Mouse (Mus musculus): Measurements from ENCODE around the gene Phlpp1. TPM values are rescaled to one million over a fixed set of nuclear protein-coding genes. Genes with fewer than 3 reads are reported as not detected.
A peak's percentile ranks its signal among the peaks of the same experiment; 100 is the strongest.

The Phlpp1 gene
- total RNA-seq, 1 experiment from 2014 or later: 5.3 TPM

GRCm38 (mm10) chr1:106359474-106359873, 187.9 kb downstream of the Phlpp1 start:
- no peak for ATAC-seq (replicated peaks; ENCODE audit: low read depth, poor library complexity, severe bottlenecking)

DNA sequence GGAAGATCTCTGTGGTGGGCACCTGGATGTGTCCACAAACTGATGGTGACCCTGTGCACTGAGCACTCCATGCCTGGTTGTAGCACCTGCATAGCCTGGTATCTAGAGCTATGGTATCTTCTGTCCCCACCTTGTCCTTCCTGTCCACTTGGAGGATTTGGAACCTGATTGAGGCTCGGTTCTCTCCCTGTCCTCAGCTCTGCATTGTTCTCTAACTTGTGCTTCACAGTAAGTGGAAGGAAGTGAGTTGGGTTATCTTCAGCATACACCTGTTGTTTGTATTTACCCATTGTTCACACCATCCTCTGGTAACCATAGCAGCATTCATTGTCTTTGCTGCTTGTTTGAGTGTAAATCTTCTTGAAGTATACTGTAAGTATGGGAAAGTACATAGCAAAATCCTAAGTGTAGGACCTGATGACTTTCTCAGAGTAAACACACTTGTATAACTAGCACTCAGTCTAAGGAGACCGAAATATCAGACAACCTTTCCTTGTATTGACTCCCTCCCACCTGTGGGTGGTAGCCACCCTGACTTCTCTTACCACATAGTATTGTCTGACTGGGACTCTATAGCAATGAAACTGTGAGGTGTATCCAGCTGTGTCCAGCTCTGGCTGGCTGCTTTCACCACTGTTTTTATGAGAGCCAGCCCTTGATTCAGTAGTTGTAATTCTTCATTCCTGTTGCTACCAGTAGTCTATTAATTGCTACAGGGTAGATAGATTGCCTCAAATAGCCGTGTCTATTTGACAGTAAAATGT, 191.5 kb downstream of the Phlpp1 start:
- no peak for ATAC-seq (replicated peaks; ENCODE audit: low read depth, poor library complexity, severe bottlenecking)

DNA sequence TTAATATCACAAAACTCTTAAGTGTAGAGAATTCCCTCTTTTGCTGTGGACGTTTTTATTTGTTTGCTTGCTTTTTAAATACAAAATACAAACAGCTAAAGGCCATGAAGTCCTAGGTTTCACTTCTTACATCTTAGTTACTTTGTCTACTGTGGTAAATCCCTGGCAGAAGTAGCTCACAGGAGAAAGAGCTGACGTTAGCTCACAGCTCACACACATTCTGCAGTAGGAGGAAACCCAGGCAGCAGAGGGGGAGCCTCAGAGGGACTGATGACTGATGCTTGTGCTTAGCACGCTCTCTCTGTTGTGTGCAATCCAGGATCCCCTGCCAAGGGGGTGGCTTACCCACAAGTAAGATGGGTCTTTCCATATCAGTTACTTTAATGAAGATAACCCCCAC, 197.8 kb downstream of the Phlpp1 start:
- ATAC-seq (replicated peaks; ENCODE audit: low read depth, poor library complexity, severe bottlenecking): no peak

DNA sequence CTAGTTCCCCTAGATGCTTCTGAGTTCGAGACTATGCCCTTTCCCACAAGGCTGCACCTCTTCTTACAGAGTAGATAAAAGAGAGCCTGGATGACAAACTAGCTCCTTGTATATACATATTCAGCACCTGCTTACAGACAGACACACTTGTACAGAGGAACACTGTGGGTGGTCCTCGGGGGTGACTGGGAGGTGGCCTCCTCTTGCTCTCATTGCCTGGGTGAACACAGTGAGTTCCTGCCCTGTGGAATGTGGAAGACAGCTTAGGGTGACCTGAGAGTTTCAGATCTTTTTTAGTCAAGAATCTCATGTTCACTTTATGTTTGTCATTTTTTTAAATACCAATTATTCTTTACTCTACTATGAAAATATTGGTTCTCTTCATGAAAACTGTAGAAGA, 200.9 kb downstream of the Phlpp1 start:
- no peak for ATAC-seq (replicated peaks; ENCODE audit: low read depth, poor library complexity, severe bottlenecking)

- no peak for ATAC-seq (replicated peaks; ENCODE audit: low read depth, poor library complexity, severe bottlenecking)
Observed at GRCm38 (mm10) chr1:106373656-106374055, 202.1 kb downstream of the Phlpp1 start.

DNA sequence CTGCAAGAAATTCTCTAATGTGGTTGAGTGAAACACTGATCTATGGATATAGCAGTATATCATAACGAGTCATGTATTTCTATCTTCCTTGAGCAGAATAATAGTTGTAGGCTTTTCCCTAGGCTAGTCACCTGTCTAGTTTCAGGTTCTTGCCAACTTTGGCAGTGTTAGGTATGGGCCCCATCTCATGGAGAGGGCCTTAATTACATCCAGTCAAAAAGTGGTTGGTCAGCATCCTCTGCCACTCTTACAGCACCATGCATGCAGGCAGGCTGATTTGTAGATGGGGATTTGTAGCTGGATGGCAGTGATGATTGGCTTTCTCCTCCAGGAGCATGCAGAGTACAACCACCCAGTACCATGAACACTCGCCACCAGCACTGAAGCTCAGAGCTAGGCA, 202.7 kb downstream of the Phlpp1 start:
- ATAC-seq (replicated peaks; ENCODE audit: low read depth, poor library complexity, severe bottlenecking): no peak

GRCm38 (mm10) chr1:106374971-106375370, 203.4 kb downstream of the Phlpp1 start:
- no peak for ATAC-seq (replicated peaks; ENCODE audit: low read depth, poor library complexity, severe bottlenecking)

DNA sequence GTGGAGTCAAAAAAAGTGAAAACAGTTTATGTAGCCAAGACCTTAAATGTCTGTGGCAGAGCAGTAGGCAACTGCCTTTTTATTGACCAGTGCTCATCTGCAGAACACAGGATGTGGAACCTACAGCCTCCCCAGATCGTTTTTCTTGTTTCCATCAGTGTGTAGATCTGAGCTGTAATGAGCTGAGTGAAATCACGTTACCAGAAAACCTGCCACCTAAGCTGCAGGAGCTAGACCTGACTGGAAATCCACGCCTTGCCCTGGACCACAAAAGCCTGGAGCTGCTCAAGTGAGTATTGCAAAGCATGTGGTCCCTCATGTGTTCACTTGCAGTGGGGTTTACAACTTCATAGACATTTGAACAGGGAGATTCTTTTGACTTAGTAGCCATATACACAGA, 204.5 kb downstream of the Phlpp1 start:
- no peak for ATAC-seq (replicated peaks; ENCODE audit: low read depth, poor library complexity, severe bottlenecking)

DNA sequence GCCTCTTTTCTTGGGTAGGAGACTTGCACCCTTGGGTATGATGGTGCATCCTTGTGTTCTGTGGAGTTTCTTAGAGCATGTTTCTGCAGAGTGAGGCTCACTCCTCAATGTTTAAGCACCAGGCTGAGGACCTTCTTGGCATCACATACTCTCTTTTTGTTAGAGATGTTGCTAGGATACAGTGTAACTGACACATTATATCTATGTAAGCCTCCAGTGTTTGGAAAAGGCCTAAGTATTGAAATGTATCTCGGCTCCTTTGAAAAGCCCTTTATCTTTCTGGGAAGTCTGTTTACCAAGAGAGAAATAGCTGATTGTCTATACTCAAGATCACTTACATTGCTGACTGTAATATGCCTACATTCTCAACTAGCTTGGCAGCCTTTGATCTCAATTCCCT, 208.9 kb downstream of the Phlpp1 start:
- no peak for ATAC-seq (replicated peaks; ENCODE audit: low read depth, poor library complexity, severe bottlenecking)

DNA sequence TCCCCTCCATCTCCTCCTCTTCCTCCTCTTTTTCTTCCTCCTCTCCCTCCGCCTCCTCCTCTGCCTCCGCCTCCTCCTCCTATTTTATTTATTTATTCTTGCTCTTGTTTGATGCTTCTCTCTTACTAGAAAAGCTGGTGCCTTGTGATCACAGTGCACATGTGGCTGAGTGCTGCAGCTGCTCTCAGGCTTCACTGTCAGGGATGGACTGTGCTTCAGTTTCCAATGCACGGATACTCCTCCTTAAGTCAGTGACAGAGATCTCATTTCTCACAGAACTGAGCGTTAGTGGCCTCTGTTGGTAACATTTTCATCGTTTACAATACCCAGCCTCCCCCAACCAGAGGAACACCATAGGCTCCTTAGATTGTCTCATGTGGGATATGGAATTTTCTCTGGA, 215.0 kb downstream of the Phlpp1 start:
- no peak for ATAC-seq (replicated peaks; ENCODE audit: low read depth, poor library complexity, severe bottlenecking)

- no peak for ATAC-seq (replicated peaks; ENCODE audit: low read depth, poor library complexity, severe bottlenecking)
Observed at GRCm38 (mm10) chr1:106387264-106387663, 215.7 kb downstream of the Phlpp1 start.

GRCm38 (mm10) chr1:106389673-106390072, 218.1 kb downstream of the Phlpp1 start:
- peak; percentile 85 for ATAC-seq (replicated peaks; ENCODE audit: low read depth, poor library complexity, severe bottlenecking)

DNA sequence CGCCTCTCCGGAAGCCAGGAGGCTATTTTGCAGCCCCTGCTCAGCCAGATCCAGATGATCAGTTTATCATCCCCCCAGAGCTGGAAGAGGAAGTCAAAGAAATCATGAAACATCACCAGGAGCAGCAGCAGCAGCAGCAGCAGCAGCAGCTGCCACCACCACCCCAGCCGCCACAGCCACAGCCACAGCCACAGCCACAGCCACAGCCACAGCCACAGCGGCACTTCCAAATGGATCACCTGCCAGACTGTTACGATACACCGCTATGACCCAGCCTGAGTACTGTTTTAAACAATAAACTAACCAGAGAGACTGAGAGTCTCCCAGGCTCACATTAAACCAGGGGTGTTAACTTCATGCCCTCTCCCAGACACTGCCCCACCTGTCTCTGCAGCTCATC, 221.5 kb downstream of the Phlpp1 start:
- no peak for ATAC-seq (replicated peaks; ENCODE audit: low read depth, poor library complexity, severe bottlenecking)

GRCm38 (mm10) chr1:106394678-106395077, 223.1 kb downstream of the Phlpp1 start:
- ATAC-seq (replicated peaks; ENCODE audit: low read depth, poor library complexity, severe bottlenecking): no peak

GRCm38 (mm10) chr1:106395476-106395875, 223.9 kb downstream of the Phlpp1 start:
- peak; percentile 92 for ATAC-seq (replicated peaks; ENCODE audit: low read depth, poor library complexity, severe bottlenecking)

DNA sequence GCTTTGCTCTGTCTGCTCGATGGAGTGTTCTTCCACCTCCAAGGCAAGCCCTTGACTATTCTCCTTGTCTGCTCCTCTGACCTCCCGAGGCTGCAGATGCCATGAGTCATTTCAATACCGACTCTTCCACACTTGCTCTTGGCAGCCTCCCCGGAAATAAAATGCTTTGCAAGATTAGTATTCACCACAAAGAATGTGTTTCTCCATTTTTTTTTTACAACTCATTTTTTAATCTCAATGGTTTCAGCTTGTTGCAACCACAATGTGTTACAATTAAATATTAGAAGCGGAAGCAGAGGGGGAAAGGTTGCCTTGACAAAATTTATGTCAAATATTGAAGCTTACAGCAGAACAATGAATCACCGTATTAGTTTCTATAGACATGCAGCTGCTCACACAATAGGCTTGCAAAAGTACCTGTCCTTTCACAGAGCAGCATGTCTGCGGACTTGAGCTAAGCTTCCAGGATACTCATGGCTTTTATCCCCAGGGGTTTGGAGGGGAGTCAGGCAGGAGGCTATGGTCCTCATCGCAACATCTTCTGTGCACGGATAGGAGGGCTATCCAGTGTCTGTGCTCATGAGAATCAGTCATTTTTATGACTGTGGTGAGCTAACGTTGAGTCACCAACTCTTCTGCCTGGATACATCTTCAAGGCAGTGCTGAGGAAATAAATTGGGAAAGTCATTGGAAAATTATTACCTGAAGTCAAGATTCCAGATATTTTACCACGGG, 229.5 kb downstream of the Phlpp1 start:
- ATAC-seq (replicated peaks; ENCODE audit: low read depth, poor library complexity, severe bottlenecking): peak; percentile 89

DNA sequence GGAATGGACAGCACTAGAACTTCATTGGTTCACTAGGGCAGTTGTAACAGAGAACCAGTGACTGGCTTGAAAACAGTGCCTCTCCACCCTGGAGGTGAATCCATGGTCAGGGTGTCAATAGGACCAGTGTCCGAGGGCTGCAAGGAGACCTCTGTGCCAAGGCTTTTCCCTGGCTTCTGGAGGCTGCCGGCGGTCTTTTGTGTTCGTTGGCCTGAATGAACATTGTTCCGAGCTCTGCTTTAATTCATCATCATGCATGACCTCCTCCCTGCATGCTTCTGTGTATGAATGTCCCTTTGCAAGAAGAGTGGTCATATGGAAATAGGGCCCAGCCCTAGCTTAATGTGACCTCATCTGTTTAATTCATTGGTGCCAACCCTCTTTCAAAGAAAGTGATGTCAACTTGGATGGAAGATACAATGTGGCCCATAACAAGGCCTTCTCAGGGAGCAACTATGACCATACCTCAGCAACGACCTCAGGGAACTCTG, 231.5 kb downstream of the Phlpp1 start:
- ATAC-seq (replicated peaks; ENCODE audit: low read depth, poor library complexity, severe bottlenecking): no peak

- no peak for ATAC-seq (replicated peaks; ENCODE audit: low read depth, poor library complexity, severe bottlenecking)
Observed at GRCm38 (mm10) chr1:106406852-106407251, 235.3 kb downstream of the Phlpp1 start.

DNA sequence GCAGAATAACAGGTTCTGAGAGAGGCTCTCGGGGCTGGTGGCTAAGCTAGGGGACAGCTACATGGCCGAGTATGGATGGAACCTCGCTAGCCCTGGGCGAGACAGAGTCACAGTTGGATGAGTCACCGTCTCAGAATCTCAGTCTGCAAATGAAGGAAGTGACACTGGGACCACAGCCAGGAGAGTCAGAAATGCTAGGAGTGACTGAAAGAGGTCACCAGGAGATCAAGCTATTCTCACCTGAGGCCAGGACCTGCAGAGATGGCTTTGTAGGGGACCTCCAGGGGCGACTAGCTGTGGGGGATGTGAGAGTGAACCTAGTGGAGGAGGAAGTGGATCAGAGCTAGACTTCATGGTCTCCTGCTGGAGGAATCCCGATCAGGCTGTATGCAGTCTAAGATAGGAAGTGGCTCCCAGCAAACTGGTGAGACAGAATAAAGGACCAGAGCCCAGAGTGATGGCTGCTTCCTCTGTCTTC, 236.4 kb downstream of the Phlpp1 start:
- ATAC-seq (replicated peaks; ENCODE audit: low read depth, poor library complexity, severe bottlenecking): peak; percentile 91

DNA sequence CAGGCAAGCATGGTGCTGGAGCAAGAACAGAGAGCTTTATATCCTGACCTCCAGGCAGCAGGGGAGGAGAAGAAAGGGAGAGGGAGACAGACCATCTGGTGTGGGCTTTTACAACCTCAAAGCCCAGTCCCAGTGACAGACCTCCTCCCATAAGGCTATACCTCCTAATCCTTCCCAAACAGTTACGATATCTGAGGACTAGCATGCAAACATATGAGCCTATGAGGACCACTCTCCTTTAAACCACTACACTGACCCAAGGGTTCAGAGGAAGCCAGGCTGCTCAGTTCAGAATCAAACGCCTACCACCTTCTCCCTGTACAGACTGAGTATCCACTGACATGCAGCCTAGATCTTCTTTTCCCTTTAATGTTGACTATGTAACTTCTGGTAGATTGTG, 239.3 kb downstream of the Phlpp1 start:
- no peak for ATAC-seq (replicated peaks; ENCODE audit: low read depth, poor library complexity, severe bottlenecking)

All from common myeloid progenitor, adult 5-6 weeks (primary cell).